Mouse (Mus musculus): ENCODE measurements around the gene Olfr1305. TPM values are rescaled to one million over a fixed set of nuclear protein-coding genes. Genes with fewer than 3 reads are reported as not detected.

Olfr1305 gene
- polyA plus RNA-seq (2014; fragmentation: Nextera tagmentation; extraction: Ambion mirVana), result not detected in 2 replicates

- 89% methylated on average over 2 of the region's 2 CpGs for WGBS
- no peak for ATAC-seq (ENCODE audit: insufficient read depth)
- no peaks in the 10 kb centered on the region for H3K27me3 ChIP-seq (ENCODE audit: insufficient read depth, low read length)
- no peaks in the 10 kb centered on the region for H3K9me3 ChIP-seq (ENCODE audit: low read depth, low read length)
- no peaks in the 10 kb centered on the region for H3K36me3 ChIP-seq (ENCODE audit: insufficient read depth)
- H3K9ac ChIP-seq, result no peak within 1 kb of the TSS
- DNase-seq, result no peak
- H3K4me2 ChIP-seq, result no peak within 1 kb of the TSS
- H3K27ac ChIP-seq (ENCODE audit: low read depth), result no peak within 1 kb of the TSS
- TF ChIP-seq CTCF (IDR thresholded peaks at IDR 0.05; ENCODE audit: low read depth), result no peak
- H3K4me3 ChIP-seq (ENCODE audit: low read depth, low read length), result no peak within 1 kb of the TSS
- H3K4me1 ChIP-seq (ENCODE audit: insufficient read depth), result no peaks in the 10 kb centered on the region
Observed at GRCm38 (mm10) chr2:111877049-111877448, at the start of gene Olfr1305. TSS of gene Olfr1305 (minus strand) at chr2:111877149.

GRCm38 (mm10) chr2:111916171-111916570 lies 39.2 kb upstream of the Olfr1305 start, which contains the start of gene Olfr1306:
TSS of gene Olfr1306 (minus strand) at chr2:111916271.
- H3K4me2 ChIP-seq, result no peak within 1 kb of the TSS
- H3K4me1 ChIP-seq (ENCODE audit: insufficient read depth), result no peaks in the 10 kb centered on the region
- no peak within 1 kb of the TSS for H3K4me3 ChIP-seq (ENCODE audit: low read depth, low read length)
- H3K27me3 ChIP-seq (ENCODE audit: insufficient read depth, low read length), result no peaks in the 10 kb centered on the region
- no peak within 1 kb of the TSS for H3K27ac ChIP-seq (ENCODE audit: low read depth)
- DNase-seq (no peak), ATAC-seq (ENCODE audit: insufficient read depth) (no peak)
- no peaks in the 10 kb centered on the region for H3K36me3 ChIP-seq (ENCODE audit: insufficient read depth)
- H3K9me3 ChIP-seq (ENCODE audit: low read depth, low read length), result no peaks in the 10 kb centered on the region
- 83% methylated on average over 1 of the region's 1 CpGs for WGBS
- no peak for TF ChIP-seq CTCF (IDR thresholded peaks at IDR 0.05; ENCODE audit: low read depth)
- H3K9ac ChIP-seq, result no peak within 1 kb of the TSS

- Histone ChIP-seq H3K4me2 (no peak within 1 kb of the TSS), H3K4me1 (ENCODE audit: insufficient read depth) (no peaks in the 10 kb centered on the region), H3K27me3 (ENCODE audit: insufficient read depth, low read length) (no peaks in the 10 kb centered on the region), H3K4me3 (ENCODE audit: low read depth, low read length) (no peak within 1 kb of the TSS), H3K27ac (ENCODE audit: low read depth) (no peak within 1 kb of the TSS), H3K9me3 (ENCODE audit: low read depth, low read length) (no peaks in the 10 kb centered on the region), H3K36me3 (ENCODE audit: insufficient read depth) (no peaks in the 10 kb centered on the region), H3K9ac (no peak within 1 kb of the TSS)
- 76% methylated on average over 2 of the region's 2 CpGs for WGBS
- no peak for TF ChIP-seq CTCF (IDR thresholded peaks at IDR 0.05; ENCODE audit: low read depth)
- ATAC-seq (ENCODE audit: insufficient read depth) (no peak), DNase-seq (no peak)
Observed at GRCm38 (mm10) chr2:111820240-111820639, 56.7 kb downstream of the Olfr1305 start, which contains the start of gene Olfr1303. TSS of gene Olfr1303 (minus strand) at chr2:111820340.

Other genes with a start within 250 kb of the Olfr1305 start
- not detected in 2 replicates for gene Olfr1298, start 227.9 kb downstream of the Olfr1305 start, polyA plus RNA-seq (2014; fragmentation: Nextera tagmentation; extraction: Ambion mirVana)
- not detected in 2 replicates for gene Olfr1299, start 215.7 kb downstream of the Olfr1305 start, polyA plus RNA-seq (2014; fragmentation: Nextera tagmentation; extraction: Ambion mirVana)
- gene Olfr1301, start 126.1 kb downstream of the Olfr1305 start, polyA plus RNA-seq (2014; fragmentation: Nextera tagmentation; extraction: Ambion mirVana), result not detected in 2 replicates
- not detected in 2 replicates for gene Olfr1302, start 99.7 kb downstream of the Olfr1305 start, polyA plus RNA-seq (2014; fragmentation: Nextera tagmentation; extraction: Ambion mirVana)
- not detected in 2 replicates for gene Olfr1303, start 56.8 kb downstream of the Olfr1305 start, polyA plus RNA-seq (2014; fragmentation: Nextera tagmentation; extraction: Ambion mirVana)
- not detected in 2 replicates for gene Olfr1306, start 39.1 kb upstream of the Olfr1305 start, polyA plus RNA-seq (2014; fragmentation: Nextera tagmentation; extraction: Ambion mirVana)
- gene Olfr1307, start 72.3 kb upstream of the Olfr1305 start, polyA plus RNA-seq (2014; fragmentation: Nextera tagmentation; extraction: Ambion mirVana), result not detected in 2 replicates
- not detected in 2 replicates for gene Olfr1308, start 87.8 kb upstream of the Olfr1305 start, polyA plus RNA-seq (2014; fragmentation: Nextera tagmentation; extraction: Ambion mirVana)
- not detected in 2 replicates for gene Olfr1309, start 113.1 kb upstream of the Olfr1305 start, polyA plus RNA-seq (2014; fragmentation: Nextera tagmentation; extraction: Ambion mirVana)
- not detected in 2 replicates for gene Olfr1310, start 135.6 kb upstream of the Olfr1305 start, polyA plus RNA-seq (2014; fragmentation: Nextera tagmentation; extraction: Ambion mirVana)
- gene Olfr1311, start 147.3 kb upstream of the Olfr1305 start, polyA plus RNA-seq (2014; fragmentation: Nextera tagmentation; extraction: Ambion mirVana), result not detected in 2 replicates
- not detected in 2 replicates for gene Olfr1312, start 173.1 kb upstream of the Olfr1305 start, polyA plus RNA-seq (2014; fragmentation: Nextera tagmentation; extraction: Ambion mirVana)
- gene Olfr1313, start 200.7 kb upstream of the Olfr1305 start, polyA plus RNA-seq (2014; fragmentation: Nextera tagmentation; extraction: Ambion mirVana), result not detected in 2 replicates
- not detected in 2 replicates for gene Olfr1314, start 219.6 kb upstream of the Olfr1305 start, polyA plus RNA-seq (2014; fragmentation: Nextera tagmentation; extraction: Ambion mirVana)
- not detected in 2 replicates for gene Olfr1315-ps1, start 238.3 kb upstream of the Olfr1305 start, polyA plus RNA-seq (2014; fragmentation: Nextera tagmentation; extraction: Ambion mirVana)